Mouse (Mus musculus) thymus, adult 18-20 months (tissue): Measurements from ENCODE around the gene Hoxa9.

Experiments
- DNase-seq, 2 experiments: peaks; one replicate each; pipeline ENCODE4 v3.0.0; 2022; ENCODE audit warnings: mixed read lengths in 2 of 2

Hoxa9 gene

DNA sequence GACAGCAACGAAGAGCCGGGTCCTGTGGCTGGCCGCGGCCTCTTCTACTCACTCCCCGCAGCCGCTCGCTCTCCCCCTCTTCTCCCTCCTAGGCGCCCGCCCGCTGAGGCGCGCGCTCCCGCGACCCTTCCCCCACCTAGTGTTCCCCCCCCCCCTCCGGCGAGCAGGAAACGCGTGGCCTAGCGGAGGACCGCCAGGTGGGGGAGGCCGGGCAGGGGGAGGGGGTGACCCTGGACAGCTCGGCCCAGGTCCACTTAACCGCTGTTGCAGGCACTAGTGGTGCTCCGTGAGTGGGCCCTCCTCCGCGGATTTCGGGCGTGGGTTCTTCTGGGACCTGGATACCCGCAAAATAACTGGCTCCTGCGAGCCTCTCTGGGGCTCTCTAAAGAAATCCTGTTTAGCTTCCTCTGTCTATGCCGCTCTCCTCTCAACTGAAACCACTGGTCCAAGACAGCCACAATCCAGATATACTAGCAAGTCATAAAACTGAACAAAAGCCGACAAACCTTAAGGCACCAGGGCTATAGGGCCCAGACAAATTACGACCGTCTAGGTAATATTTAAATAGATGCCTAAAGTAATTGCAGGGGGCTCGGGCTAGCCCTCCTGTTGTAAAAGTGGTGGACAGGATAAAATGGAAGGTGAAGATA, at the start of gene Hoxa9:
Gene Hoxa9, minus strand, starts transcription at position 574 of the 650 bp plus-strand sequence.
- DNase-seq, result no peak

DNA sequence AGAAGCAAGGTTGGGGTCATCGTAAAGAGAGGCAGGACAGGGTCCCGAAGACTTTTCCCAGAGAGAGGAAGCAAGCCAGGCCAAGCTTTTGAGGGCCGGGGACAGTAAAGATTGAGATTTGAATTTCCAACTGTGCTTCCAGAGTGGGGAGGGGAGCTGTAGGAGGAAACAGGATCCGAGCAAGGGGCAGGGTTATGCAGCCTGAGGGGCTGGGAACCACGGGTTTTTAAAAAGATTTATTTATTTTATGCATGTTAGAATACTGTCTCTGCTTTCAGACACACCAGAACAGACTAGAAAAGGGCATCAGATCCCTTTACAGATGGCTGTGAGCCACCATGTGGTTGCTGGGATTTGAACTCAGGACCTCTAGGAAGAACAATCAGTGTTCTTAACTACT, 46.0 kb upstream of the Hoxa9 start:
- DNase-seq, result no peak

DNA sequence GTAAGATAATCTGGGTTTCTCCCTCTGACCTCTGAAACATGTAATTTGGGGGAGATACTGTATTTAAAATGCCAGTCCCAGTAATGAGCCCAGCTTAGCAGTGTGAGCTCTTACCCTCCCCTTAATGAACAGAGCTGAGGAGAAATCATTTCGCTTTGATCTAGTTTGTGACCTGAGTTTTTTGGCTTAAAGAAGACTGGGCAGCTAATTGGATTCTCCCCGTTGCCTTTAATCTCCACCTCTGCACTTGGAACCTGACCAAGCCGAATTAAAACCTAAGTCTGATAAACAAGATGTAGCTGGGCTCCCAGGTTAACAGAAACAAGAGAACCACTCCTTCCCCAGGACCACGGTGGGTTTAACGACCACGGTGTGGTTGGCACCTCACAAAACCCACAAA, 45.5 kb upstream of the Hoxa9 start:
- DNase-seq, result no peak

DNA sequence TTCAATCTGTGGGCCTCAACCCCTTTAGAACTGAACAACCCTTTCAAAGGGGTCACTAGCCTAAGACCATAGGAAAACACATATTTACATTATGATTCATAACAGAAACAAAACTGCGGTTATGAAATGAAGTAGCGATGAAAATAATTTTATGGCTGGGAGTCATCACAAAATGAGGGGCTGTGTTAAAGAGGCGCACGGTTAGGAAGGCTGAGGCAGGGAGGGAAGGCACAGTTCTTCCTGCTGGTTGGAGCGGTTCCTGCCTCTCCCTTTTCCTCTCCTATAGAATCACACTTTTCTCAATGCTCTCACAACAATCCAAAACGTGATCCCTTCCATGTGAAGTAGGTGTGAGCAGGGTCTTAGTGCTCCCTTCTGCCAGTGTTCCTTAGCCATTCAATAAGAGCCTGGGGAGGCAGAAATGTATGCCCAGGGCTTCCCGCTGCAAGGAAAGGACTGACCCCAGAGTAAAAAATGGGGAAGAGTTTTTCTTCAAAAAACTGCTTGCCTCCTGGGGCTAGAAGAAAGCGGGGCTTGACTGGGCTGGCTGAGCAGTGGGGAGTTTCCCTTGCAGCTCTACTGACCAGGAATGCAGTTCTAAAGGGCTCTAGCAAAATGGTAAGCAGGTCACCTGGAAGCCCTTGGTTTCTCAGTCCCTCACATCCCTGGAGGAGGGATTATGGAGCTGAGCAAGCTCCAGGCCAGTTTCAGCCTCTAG, 44.8 kb upstream of the Hoxa9 start:
- no peak for DNase-seq

DNA sequence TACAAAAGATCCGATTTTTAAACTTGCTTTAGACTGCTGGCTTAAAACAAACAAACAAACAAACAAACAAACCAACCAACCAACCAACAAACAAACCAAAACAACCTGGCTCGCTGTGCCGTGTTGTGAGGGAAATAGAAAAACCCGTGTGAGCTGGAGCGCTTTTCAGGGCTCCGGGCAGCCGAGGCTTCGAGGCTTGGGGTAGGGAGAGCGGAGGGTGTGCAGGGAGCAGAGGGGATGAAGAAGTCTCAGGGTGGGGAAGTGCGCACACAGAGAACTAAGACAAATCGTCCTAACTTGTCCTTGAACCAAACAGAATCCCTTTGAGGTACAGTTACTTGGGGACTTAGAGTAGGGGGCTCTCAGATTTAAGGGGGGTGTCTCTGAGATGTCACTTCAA, 43.7 kb upstream of the Hoxa9 start:
- DNase-seq, result no peak

DNA sequence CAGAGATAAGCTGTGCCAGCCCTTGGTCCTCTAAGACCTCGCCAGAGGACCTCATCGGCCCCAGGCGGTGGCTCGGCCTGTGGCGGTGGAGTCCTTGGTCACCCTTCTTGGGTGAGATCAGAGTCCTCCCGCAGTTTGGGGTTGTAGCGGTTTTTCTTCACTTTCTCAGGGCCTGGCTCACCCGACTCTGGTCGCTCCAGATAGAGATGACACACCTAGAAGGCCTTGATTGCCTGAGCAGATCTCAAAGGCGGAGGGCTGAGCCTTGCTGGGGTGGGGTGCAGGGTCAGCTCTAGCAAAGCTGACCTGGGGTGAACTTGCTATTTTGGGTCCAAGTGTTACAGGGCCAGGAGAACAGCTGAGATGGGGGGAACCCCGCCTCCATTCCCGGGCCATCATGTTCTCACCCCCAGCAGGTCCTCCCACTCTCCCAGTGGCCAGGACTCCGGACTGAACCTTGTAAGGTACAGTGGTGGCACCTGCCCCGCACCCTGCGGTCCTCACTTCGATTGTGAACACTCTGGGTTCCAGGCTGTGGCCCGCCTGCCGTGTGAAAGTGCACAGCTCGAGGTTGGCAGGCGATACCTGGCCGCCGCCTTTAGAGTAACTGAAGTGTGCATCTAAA, 42.9 kb upstream of the Hoxa9 start:
- no peak for DNase-seq

DNA sequence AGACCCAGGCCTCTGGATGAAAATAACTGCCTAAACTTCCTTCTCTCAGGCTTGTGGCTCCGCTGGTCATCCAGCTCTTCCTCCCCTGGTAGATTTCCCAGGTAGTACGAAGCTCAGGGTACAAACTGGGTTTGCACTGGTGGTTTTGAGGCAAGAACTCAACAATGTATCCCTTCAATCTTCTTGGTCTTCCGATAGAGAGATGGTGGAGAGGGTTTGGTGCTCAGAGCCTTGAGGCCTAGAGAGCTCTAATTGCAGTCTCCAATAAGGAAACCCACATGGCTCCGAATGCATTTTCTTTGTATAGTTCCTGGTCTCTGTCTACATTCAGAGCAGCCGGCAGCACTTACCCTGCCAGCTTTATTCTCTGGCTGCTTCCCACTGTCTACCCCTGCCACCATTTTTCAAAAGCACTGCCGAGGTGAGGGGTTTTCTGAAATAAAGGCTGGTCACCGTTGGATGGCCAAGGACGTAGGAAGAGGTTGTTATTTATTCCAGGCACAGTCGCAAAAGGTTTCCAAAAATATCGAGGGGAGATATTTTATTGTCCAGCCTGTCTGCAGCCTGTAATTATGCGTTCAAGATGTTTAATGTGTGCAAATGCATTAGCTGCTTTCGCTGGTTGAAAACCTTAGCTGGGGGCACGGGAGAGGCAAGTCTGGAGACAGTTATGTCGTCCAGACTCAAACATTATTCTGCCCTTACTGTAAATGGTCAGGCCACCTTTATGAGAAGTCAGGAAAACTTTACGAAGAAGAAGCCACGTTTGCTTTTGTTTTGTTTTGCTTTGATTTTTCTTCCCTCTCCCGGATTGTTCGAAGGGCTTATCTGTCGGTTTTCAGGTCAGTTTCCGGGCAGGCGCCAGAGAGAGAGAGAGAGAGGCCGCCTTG, 42.1 kb upstream of the Hoxa9 start:
- no peak for DNase-seq

DNA sequence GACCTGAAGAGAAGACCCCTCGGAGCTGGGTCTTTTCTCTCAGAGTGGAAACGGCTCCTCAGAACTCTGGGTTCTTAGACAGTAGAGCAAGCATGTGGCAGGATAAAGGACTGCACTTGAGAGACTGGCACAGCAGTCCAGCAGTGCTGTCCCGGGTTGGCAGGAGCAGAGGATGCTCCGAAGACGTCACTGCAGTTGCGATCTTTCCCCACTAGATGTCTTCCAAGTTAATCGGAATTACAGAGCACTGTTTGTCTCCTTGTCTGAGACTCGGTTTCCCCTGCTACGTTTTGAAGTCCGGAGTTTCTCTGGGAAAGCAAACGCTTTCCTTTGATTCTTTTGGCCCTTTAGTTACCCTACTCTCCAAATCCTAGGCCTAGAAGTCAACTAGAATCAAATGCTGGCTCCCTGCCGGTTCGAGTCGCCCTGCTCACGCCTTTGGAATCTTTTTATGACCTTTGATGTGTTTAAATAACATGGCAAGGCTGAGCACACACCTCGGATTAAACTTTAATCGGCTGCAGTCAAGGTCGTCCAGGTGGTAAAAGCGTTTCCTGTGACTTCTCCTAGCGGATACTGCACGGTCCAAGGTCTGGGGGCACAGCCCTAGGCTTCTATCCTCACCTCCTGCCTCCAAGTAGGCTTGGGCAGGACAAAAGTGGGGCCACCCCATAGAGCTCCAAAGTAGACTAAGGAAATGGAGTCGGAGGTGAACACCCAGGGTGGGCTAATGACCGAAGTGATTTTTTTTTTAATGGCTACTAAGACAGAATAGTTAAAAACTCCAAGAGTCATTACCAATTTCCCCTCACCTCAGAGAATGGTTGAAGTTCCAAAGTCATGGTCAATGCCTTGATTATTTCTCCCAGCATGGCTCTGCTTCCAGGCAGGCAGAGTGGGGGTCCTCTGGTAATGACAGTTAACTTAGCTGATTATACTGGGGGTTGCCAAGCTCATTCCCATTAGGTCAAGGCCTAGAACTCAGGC, 39.9 kb upstream of the Hoxa9 start:
- no peak for DNase-seq

DNA sequence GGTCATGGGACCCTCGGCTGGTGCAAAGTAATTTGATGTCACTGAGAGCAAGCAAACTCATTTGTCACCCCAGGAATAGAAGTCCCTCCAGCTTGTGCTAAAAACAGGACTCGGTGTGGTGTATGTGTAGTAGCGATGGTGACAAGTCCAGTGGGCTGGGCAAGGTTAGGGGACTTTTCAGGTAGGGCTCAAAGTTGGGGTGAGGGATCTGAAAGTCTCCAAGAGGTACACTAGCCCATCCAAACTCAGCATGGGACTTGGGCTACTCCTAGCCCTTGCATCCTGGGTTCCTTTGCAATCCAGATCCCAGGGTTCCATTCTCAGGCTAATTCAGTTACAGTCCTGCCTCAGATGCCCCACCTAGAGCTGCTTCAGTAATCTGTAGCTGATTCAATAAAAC, 37.9 kb upstream of the Hoxa9 start:
- DNase-seq, result no peak

DNA sequence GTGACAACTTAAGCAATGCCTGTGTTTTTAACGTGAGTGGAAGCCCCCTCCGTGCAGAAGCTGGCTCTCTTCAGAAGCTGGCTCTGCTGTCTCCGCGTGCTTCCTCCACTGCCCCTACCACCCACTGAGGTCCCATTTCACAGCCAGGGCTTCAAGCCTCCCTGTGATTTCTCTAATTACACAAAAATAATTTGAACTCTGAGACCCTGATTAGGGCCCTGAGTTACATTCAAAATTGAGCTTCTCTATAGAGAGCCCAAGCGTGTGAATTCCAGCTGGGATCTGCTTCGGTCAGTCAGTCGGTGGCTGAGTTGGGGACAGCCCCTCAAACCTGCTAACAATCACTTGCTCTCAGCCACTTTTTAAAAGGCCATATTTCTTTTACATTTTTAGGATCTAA, 37.5 kb upstream of the Hoxa9 start:
- DNase-seq, result no peak

DNA sequence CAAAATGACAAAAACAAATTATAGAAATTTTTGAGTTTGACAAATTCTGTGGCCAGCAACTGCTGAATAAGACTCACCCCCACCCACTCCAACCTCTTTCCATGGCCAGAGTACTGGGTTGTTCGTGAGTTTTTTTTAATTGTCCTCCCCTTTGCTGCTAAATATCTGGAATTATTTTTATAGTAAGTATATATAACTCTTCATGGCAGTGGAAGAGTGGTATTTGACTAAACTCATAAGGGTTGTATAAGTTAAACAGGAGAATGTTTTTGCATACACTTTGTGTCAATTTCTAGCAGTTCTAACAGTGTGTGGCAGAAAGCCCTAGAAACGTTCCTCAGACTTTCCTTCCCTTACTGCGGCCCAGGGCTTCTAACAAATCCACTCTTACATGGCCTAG, 36.8 kb upstream of the Hoxa9 start:
- no peak for DNase-seq

DNA sequence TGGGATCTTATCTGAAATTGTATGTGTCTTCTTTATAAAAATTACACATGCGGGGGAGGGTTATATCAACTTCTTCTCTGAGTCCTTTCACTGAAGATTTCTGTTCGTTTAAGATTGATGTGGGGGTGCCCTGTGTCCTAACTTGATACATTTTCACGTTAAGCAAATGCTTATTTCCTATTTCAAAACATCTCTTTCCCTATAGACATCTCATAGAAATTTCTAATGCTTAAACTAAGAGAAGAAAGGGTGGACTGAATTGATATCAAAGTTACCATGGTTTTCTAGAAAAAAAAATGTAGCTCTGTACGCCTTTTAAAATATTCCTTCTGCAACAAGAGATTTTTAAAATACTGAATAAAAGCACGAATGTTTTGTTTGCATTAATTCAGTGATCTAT, 36.3 kb upstream of the Hoxa9 start:
- DNase-seq, result no peak

DNA sequence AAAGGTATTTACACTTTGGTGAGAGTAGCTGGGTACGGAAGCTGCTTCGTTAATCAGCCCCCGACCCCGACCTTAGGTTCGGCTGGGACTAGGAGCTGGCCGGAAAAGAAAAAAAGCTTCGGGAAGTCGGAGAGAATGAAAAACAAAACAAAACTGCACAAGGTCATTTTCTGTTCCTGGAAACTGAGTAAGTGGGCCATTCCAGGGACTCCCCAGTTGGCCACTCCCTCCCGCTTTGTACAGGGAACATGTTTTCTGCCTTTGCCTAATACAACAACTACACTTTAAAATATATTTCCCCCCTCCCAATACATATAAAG, 35.7 kb upstream of the Hoxa9 start:
- DNase-seq, result no peak

DNA sequence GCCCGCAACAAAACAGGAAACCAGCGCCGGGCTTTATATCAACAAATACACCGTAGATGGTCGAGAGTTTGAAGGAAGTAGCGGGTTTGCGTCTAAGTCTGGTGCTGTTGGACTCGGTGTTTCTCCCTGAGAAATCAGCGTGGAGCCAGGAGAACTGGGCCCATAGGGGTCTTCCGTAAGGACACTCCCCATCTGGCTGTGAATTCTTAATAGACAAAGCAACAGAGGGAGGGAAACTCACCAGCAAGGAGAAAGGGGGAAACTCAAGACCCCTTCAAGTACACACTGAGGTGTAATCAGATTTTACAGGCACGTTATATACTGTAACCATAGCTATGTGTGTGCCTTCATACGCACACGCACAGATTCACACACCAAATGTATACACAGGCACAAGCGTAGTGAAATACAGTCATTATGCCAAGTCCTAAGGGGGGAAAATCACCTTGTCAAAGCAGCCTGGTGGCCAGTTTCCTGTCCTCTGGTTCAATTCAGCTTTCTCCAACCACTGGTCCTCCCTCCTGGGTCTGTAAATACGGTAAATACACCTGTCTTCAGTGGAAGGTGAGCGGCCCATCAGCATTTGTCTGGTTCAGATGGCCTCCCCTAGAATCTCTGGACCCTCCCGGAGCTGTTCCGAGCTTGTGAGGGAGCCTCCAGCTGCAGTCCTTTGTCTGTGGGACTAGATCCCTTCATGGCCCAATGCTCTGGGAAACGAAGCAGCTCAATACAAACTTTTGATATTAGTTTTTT, 35.2 kb upstream of the Hoxa9 start:
- no peak for DNase-seq

DNA sequence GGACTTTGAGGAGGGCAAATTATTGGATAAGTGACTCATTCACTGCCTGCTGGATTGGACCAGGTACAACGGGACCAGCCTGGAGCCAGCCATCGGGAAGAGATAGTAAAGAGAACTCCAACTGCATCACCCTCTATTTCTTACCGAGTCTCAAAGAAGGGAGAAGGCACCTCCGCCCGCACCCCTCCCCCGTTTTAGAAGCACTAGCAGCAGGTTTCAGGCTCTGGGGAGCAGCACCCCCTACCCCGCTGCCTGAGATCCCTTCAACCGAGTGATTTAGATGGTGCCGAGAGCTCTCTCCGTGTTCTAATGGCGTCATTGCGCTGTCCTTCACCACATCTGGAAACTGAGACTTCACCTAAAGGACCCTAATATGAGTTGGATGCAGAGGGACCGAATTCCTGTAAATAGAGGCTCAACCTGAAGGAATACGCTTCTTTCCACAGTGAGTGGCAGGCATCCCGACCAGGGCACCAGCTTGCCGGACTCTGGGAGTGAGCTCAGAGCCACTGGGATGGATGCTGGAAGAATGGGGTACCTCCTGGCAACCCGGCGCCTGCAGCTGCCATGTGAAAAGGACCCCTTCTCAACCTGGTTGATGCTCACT, 34.5 kb upstream of the Hoxa9 start:
- DNase-seq, result no peak

DNA sequence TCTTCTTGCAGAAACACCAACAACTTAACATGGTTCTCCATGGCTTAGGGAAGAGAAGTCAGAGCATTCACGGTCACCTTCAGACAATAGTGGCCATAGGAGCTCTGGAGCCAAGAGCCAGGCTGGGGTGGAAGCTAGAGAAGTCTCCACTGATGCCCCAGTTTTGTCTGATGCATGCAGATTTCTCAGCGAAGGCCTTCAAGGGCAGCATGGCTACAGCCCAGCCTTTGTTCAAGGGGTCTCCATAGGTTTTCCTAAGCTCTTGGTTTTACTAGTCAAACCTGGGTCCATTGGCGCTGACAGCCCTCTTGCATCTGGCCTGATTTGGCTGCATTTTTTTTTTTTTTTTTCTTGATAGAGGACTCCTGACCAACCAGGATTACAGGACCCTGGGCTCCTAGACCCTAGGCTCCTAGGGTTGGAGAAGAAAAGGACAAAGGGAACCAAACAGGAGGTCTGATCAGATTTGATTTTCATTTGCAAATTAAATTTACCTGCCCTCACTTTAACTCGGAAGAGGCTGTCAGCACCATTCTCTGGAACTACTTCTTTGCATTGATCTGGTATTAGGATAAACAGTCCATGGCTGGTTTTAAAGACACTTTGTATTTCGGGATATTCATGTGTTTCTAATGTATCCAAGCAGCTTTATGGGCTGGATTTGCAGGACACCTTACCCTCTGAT, 33.4 kb upstream of the Hoxa9 start:
- no peak for DNase-seq

DNA sequence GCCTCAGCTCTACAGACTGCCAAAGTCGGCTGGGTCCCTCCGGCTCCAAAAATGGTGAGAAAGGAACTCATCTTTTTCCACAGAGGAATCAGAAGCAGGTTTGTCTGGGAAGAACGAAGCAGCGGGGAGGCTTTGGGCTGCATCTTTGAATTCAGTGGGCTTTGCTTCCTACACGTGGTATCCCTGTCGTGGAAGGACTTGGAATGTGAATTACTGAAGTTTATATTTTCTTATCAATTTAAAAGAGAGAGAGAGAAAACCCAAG, 32.4 kb upstream of the Hoxa9 start:
- DNase-seq, result no peak

DNA sequence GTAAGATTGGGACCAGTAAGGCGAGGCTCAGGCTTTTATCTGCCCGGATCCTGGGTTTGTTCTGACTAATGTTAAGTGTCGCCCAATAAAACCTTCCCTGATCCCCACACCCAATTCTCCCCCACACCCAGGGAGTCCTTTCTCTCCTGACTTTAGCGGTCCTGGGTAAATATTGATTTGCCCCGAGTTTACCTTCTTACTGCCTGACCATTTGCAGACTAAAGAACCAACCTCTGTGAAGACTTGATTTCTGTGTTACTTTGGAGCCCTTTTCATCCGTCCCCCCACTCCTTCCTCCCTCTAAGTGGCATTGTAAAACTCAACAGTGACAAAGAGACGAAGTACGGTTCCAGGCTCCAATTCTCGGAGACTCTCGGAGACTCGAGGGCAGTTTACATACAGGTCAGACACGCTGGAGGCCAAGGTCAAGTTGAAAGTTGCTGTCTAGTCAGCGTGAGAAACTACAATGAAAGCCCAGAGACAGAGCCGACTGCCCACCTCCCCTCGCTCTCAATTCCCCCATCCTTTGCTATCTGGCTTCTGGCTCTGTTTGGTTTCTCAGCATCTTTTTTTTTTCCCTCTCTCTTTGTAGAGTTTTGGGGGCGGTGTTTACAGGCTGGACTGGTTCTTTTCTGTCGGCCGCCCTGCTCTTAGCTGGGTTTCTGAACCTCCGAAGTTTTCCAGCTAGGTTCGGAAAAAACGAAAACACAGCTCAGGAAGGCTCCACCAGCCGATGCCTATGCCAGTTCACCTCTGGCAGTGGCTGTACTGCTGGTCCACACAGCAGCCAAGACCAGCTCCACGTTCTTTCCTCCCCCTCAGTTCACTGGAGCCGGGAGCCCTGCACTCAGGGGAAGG, 31.8 kb upstream of the Hoxa9 start:
- DNase-seq, result no peak

DNA sequence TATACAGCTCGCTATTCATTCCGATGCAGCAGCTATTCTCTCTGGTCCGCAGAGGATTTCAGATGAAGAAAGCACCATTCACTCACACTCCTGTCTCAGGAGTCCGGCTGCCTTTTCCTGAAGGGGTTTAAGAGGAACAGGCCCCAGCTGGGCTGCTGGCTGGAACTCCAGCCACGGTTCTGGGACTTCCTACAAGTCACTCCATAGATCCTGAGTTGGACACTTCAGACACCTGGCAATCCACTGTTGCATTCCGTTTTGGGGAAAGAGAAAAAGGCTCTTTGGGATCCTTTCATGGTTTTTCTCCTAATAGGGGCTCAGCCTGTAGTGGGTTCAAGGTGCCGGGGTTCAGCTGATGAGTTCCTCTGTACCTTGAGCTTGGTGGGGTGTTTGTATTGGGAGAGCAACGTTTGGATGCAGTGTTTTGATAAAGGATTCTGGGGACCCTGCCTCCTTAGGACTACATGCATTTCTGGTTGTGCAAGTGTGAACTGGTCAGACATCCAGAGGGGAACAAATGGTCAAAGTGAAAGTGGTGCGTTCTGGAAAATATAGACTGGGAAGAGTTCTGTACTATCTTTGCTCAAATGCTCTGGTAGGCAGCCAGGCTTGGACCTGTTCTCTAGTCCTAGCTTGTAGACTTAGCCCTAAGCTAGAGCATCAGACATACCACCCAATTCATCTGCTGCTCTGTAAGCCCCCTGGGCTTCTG, 31.0 kb upstream of the Hoxa9 start:
- DNase-seq, result no peak
